Mouse (Mus musculus): ENCODE measurements around the gene Wipf2. TPM values are rescaled to one million over a fixed set of nuclear protein-coding genes. Genes with fewer than 3 reads are reported as not detected.

Gene Wipf2
- total and polyA plus RNA-seq, 3 experiments = 2.9 to 7.1 TPM; not detected in 1

DNA sequence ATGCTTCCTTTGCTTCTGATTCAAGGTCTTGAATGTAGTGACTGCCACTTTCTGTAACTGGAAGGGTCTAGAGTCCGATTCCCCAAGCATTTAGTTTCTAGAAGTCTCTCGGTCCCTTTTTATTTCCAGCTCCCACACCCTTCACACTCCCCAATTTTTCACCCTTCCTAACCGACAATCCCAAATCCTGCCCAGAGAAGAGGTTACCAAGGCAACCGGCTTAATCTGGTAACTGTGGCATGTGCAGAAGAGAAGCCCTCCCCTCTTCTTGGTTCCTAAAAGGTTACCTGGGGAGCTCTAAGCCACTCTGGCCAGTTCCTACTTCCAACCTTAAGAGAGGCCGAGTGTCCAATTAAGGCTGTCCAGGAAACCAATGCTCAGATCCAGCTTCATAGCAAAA is 28.1 kb upstream of the Wipf2 start:
- no peak for DNase-seq (ENCODE audit: low read depth, low spot score)
- TF ChIP-seq POLR2AphosphoS5 (IDR thresholded peaks at IDR 0.05; ENCODE audit: borderline replicate concordance, low read depth, low read length) (no peak), ZKSCAN1 (IDR thresholded peaks at IDR 0.05; ENCODE audit: low read depth, low read length) (no peak), CTCF (IDR thresholded peaks at IDR 0.05 in 2 of 3, conservative IDR thresholded peaks at IDR 0.05 in 1 of 3; ENCODE audit: control insufficient read depth in 1 of 3, insufficient read depth in 1 of 3, low read depth in 2 of 3, low read length in 3 of 3, poor library complexity in 1 of 3, severe bottlenecking in 1 of 3) (no peak), ZC3H11A (IDR thresholded peaks at IDR 0.05; ENCODE audit: low read depth, low read length) (no peak), JUND (IDR thresholded peaks at IDR 0.05; ENCODE audit: low read depth, low read length) (no peak), USF2 (IDR thresholded peaks at IDR 0.05; ENCODE audit: borderline replicate concordance in 1 of 2, insufficient read depth in 1 of 2, low read depth in 1 of 2, low read length in 2 of 2) (no peak), SMC3 (IDR thresholded peaks at IDR 0.05; ENCODE audit: low read depth, low read length) (no peak), MAZ (IDR thresholded peaks at IDR 0.05; ENCODE audit: low read depth, low read length) (no peak), UBTF (IDR thresholded peaks at IDR 0.05; ENCODE audit: borderline replicate concordance, insufficient read depth, low read depth, low read length) (no peak)
- no peaks in the 10 kb centered on the region for H3K27me3 ChIP-seq (ENCODE audit: control insufficient read depth in 1 of 2, insufficient read depth in 2 of 2, low read length in 2 of 2)
- H3K4me3 ChIP-seq (ENCODE audit: control insufficient read depth in 1 of 2, insufficient read depth in 1 of 2, low read depth in 2 of 2, low read length in 2 of 2) = no peak overlapping the region
- peaks cover 0 to 5% of the 10 kb centered on the region in 2 experiments; a peak in 1 of 4 replicates for H3K4me1 ChIP-seq (ENCODE audit: control insufficient read depth in 1 of 2, insufficient read depth in 2 of 2, low read length in 2 of 2)
- H3K79me2 ChIP-seq (ENCODE audit: control insufficient read depth, insufficient read depth, low read length, poor library complexity) = no peaks in the 10 kb centered on the region; the same call in 1 of the 2 replicates
- H3K9me3 ChIP-seq (replicated peaks; ENCODE audit: insufficient read depth, low read length) = no peaks in the 10 kb centered on the region
- no peak overlapping the region for H3K9ac ChIP-seq (ENCODE audit: control insufficient read depth, low read depth, low read length, poor library complexity, severe bottlenecking)
- peaks cover 3 to 22% of the 10 kb centered on the region in 2 experiments for H3K36me3 ChIP-seq (ENCODE audit: control insufficient read depth in 1 of 2, insufficient read depth in 2 of 2, low read length in 2 of 2)
- no peak overlapping the region for H3K27ac ChIP-seq (ENCODE audit: control insufficient read depth, low read depth, low read length)

DNA sequence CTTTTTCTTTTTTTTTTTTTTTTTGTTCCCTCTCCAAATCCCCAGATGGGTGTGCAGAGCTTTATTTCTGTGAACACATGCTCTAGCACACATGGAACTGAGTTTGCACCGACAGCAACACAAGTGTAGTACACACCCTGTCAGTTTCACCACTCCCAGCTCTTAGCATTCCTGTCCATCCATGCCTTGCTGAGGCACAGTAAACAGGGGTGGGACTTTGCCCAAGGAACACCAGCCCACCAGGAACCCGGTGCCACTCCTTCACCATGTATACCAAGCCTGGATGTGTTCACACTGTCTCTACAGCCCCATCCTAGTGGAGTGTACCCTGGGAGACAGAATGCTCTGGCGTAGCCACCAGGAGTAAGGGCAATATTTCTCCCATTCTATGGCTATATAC is 27.7 kb upstream of the Wipf2 start:
- Histone ChIP-seq H3K27ac (ENCODE audit: control insufficient read depth, low read depth, low read length) (no peak overlapping the region), H3K9me3 (replicated peaks; ENCODE audit: insufficient read depth, low read length) (no peaks in the 10 kb centered on the region), H3K4me3 (ENCODE audit: control insufficient read depth in 1 of 2, insufficient read depth in 1 of 2, low read depth in 2 of 2, low read length in 2 of 2) (no peak overlapping the region), H3K4me1 (ENCODE audit: control insufficient read depth in 1 of 2, insufficient read depth in 2 of 2, low read length in 2 of 2) (peaks cover 0 to 5% of the 10 kb centered on the region in 2 experiments; a peak in 1 of 4 replicates), H3K27me3 (ENCODE audit: control insufficient read depth in 1 of 2, insufficient read depth in 2 of 2, low read length in 2 of 2) (no peaks in the 10 kb centered on the region), H3K79me2 (ENCODE audit: control insufficient read depth, insufficient read depth, low read length, poor library complexity) (no peaks in the 10 kb centered on the region; the same call in 1 of the 2 replicates), H3K9ac (ENCODE audit: control insufficient read depth, low read depth, low read length, poor library complexity, severe bottlenecking) (no peak overlapping the region), H3K36me3 (ENCODE audit: control insufficient read depth in 1 of 2, insufficient read depth in 2 of 2, low read length in 2 of 2) (peaks cover 3 to 20% of the 10 kb centered on the region in 2 experiments)
- no peak for TF ChIP-seq MAFK (IDR thresholded peaks at IDR 0.05; ENCODE audit: borderline replicate concordance, low read depth, low read length)
- TF ChIP-seq POLR2AphosphoS2 (IDR thresholded peaks at IDR 0.05; ENCODE audit: low read length) = 0 out of 2 replicates have a peak, but pooled peaks have one; percentile 20
- TF ChIP-seq ETS1 (IDR thresholded peaks at IDR 0.05; ENCODE audit: low read depth, low read length) = no peak
- no peak for DNase-seq (ENCODE audit: low read depth, low spot score)

DNA sequence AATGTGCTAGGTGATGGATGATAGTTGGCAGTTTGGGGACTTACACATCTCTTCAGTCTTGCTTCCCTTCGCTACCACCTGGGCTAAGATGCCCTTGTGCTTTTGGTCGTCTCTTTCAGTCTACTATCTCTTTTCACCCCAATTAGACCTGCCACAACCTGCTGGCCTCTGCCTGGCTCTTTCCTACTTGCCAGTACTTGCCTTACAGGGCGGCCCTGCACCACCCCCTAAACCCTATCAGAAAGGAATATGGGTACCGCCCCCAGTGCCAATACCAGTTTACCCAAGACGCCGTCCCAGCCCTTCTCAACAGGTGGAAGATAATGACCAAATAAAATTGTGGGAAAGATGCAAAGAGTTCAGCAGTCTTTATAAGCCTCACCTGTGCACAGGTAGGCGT is 27.3 kb upstream of the Wipf2 start:
- Histone ChIP-seq H3K36me3 (ENCODE audit: control insufficient read depth in 1 of 2, insufficient read depth in 2 of 2, low read length in 2 of 2) (peaks cover 3 to 18% of the 10 kb centered on the region in 2 experiments), H3K27ac (ENCODE audit: control insufficient read depth, low read depth, low read length) (no peak overlapping the region), H3K79me2 (ENCODE audit: control insufficient read depth, insufficient read depth, low read length, poor library complexity) (no peaks in the 10 kb centered on the region; the same call in 1 of the 2 replicates), H3K4me3 (ENCODE audit: control insufficient read depth in 1 of 2, insufficient read depth in 1 of 2, low read depth in 2 of 2, low read length in 2 of 2) (peak overlapping the region; percentile 42 to 60), H3K9me3 (replicated peaks; ENCODE audit: insufficient read depth, low read length) (no peaks in the 10 kb centered on the region), H3K9ac (ENCODE audit: control insufficient read depth, low read depth, low read length, poor library complexity, severe bottlenecking) (peak overlapping the region; percentile 51), H3K4me1 (ENCODE audit: control insufficient read depth in 1 of 2, insufficient read depth in 2 of 2, low read length in 2 of 2) (peaks cover 0 to 5% of the 10 kb centered on the region in 2 experiments; a peak in 1 of 4 replicates), H3K27me3 (ENCODE audit: control insufficient read depth in 1 of 2, insufficient read depth in 2 of 2, low read length in 2 of 2) (no peaks in the 10 kb centered on the region)
- TF ChIP-seq MYB (IDR thresholded peaks at IDR 0.05; ENCODE audit: low read depth, low read length) = no peak
- 0 out of 2 replicates have a peak, but pooled peaks have one; percentile 14 for TF ChIP-seq MAX (IDR thresholded peaks at IDR 0.05; ENCODE audit: low read length)
- no peak for DNase-seq (ENCODE audit: low read depth, low spot score)

All from MEL (cell line).